Mouse (Mus musculus) CH12.LX (cell line): Measurements from ENCODE around the gene Mt3. TPM values are rescaled to one million over a fixed set of nuclear protein-coding genes. Genes with fewer than 3 reads are reported as not detected.

Source experiments
- DNase-seq: peaks from one replicate; pipeline ENCODE4 v3.0.0-alpha.2; 2013; ENCODE audit errors: extremely low read depth
- H3K27ac ChIP-seq: 2 replicates; pipeline ENCODE4 v1.5.1; 2012; ENCODE audit warnings: low read depth, mild to moderate bottlenecking, control low read depth, moderate library complexity; ENCODE audit not compliant: insufficient read depth
- H3K27me3 ChIP-seq: replicated peaks from 2 replicates; pipeline ENCODE3; 2012; ENCODE audit warnings: inconsistent platforms
- H3K36me3 ChIP-seq, 2 experiments: replicated peaks in 1 of 2; 2 replicates each; pipeline versions ENCODE3 to v1.6.1; 2012; ENCODE audit warnings: inconsistent platforms in 1 of 2, low read length in 1 of 2, mild to moderate bottlenecking in 1 of 2, mixed read lengths in 1 of 2, moderate library complexity in 1 of 2; ENCODE audit not compliant: control insufficient read depth in 1 of 2, insufficient read depth in 1 of 2
- H3K4me1 ChIP-seq, 2 experiments: 2 replicates each; pipeline ENCODE4 v1.6.1; 2012; ENCODE audit warnings: inconsistent platforms in 1 of 2, moderate library complexity in 1 of 2; ENCODE audit not compliant: insufficient read depth in 2 of 2, control insufficient read depth in 1 of 2
- H3K4me2 ChIP-seq: 2 replicates; pipeline ENCODE4 v1.6.1; 2012; ENCODE audit warnings: low read depth, mild to moderate bottlenecking, control low read depth; ENCODE audit not compliant: poor library complexity, insufficient read depth, severe bottlenecking
- H3K4me3 ChIP-seq, 3 experiments: fragments of 150-350 bp in 1 of 3; sonication (generic) in 1 of 3; replicated peaks in 1 of 3; 2 replicates each; pipeline versions ENCODE3 to v1.5.1; 2011 to 2012; ENCODE audit warnings: low read depth in 2 of 3, low read length in 2 of 3, mild to moderate bottlenecking in 2 of 3, moderate library complexity in 2 of 3, control low read depth in 1 of 3, improper control_type of control experiment in 1 of 3, inconsistent platforms in 1 of 3, mixed read lengths in 1 of 3; ENCODE audit not compliant: poor library complexity in 1 of 3
- H3K79me2 ChIP-seq: replicated peaks from 2 replicates; pipeline ENCODE4 v1.6.1; 2012; ENCODE audit warnings: mild to moderate bottlenecking, moderate library complexity; ENCODE audit not compliant: control insufficient read depth, poor library complexity, insufficient read depth, severe bottlenecking; ENCODE audit errors: extremely low read depth
- H3K9ac ChIP-seq: 2 replicates; pipeline ENCODE4 v1.6.1; 2012; ENCODE audit warnings: low read depth, mild to moderate bottlenecking, control low read depth, moderate library complexity; ENCODE audit not compliant: insufficient read depth
- H3K9me3 ChIP-seq: replicated peaks from 2 replicates; pipeline ENCODE3; 2012; ENCODE audit warnings: low read length, inconsistent platforms, mixed read lengths
- CHD2 ChIP-seq: IDR thresholded peaks from 2 replicates; pipeline ENCODE4 v1.6.1; 2011; ENCODE audit warnings: low read length, improper control_type of control experiment
- CTCF ChIP-seq, 2 experiments: IDR thresholded peaks in 1 of 2; conservative IDR thresholded peaks in 1 of 2; 2 replicates each; pipeline ENCODE4 v1.5.1; 2011 to 2012; ENCODE audit warnings: low read depth in 2 of 2, low read length in 2 of 2, improper control_type of control experiment in 1 of 2, inconsistent platforms in 1 of 2, mild to moderate bottlenecking in 1 of 2, moderate library complexity in 1 of 2
- EP300 ChIP-seq: IDR thresholded peaks from 2 replicates; pipeline ENCODE4 v1.6.1; 2011; ENCODE audit warnings: low read length, improper control_type of control experiment
- ETS1 ChIP-seq: conservative IDR thresholded peaks from 2 replicates; pipeline ENCODE4 v1.6.1; 2012; ENCODE audit warnings: low read depth, mild to moderate bottlenecking, inconsistent platforms, low read length, improper control_type of control experiment, moderate library complexity
- HCFC1 ChIP-seq: IDR thresholded peaks from 2 replicates; pipeline ENCODE4 v1.6.1; 2012; ENCODE audit warnings: low read depth, mild to moderate bottlenecking, inconsistent platforms, low read length, improper control_type of control experiment
- IRF4 ChIP-seq: IDR thresholded peaks from 2 replicates; pipeline ENCODE4 v1.6.1; 2014; ENCODE audit warnings: low read depth, mild to moderate bottlenecking, inconsistent platforms, low read length, improper control_type of control experiment
- JUND ChIP-seq: conservative IDR thresholded peaks from 2 replicates; pipeline ENCODE4 v1.6.1; 2011; ENCODE audit warnings: low read depth, low read length, improper control_type of control experiment
- KAT2A ChIP-seq: IDR thresholded peaks from 2 replicates; pipeline ENCODE4 v1.6.1; 2012; ENCODE audit warnings: low read length, improper control_type of control experiment, inconsistent platforms; ENCODE audit not compliant: insufficient replicate concordance
- MAFK ChIP-seq: IDR thresholded peaks from 2 replicates; pipeline ENCODE4 v1.6.1; 2011; ENCODE audit warnings: low read length, improper control_type of control experiment; ENCODE audit not compliant: insufficient replicate concordance
- MAX ChIP-seq: IDR thresholded peaks from 2 replicates; pipeline ENCODE4 v1.6.1; 2011; ENCODE audit warnings: low read length, improper control_type of control experiment
- MYC ChIP-seq: IDR thresholded peaks from 2 replicates; pipeline ENCODE4 v1.6.1; 2011; ENCODE audit warnings: low read depth, mild to moderate bottlenecking, improper control_type of control experiment, low read length
- RAD21 ChIP-seq: IDR thresholded peaks from 2 replicates; pipeline ENCODE4 v1.6.1; 2011; ENCODE audit warnings: low read depth, mild to moderate bottlenecking, low read length, improper control_type of control experiment, moderate library complexity
- SMC3 ChIP-seq: IDR thresholded peaks from 2 replicates; pipeline ENCODE4 v1.6.1; 2011; ENCODE audit warnings: low read depth, low read length, improper control_type of control experiment
- TBP ChIP-seq: conservative IDR thresholded peaks from 2 replicates; pipeline ENCODE4 v1.6.1; 2011; ENCODE audit warnings: low read depth, low read length, improper control_type of control experiment
- TCF12 ChIP-seq: IDR thresholded peaks from 2 replicates; pipeline ENCODE4 v1.6.1; 2014; ENCODE audit warnings: low read depth, mild to moderate bottlenecking, inconsistent platforms, low read length, improper control_type of control experiment
- USF1 ChIP-seq: IDR thresholded peaks from 2 replicates; pipeline ENCODE4 v1.6.1; 2014; ENCODE audit warnings: low read depth, mild to moderate bottlenecking, inconsistent platforms, low read length, improper control_type of control experiment
- ZKSCAN1 ChIP-seq: IDR thresholded peaks from 2 replicates; pipeline ENCODE4 v1.6.1; 2012; ENCODE audit warnings: low read depth, inconsistent platforms, low read length, improper control_type of control experiment, borderline replicate concordance
- dilution Hi-C: fragments of 300-500 bp; cut with MboI; formaldehyde crosslinking; loops from 2 replicates; pipeline ENCODE4 v1.14.3; 2020; ENCODE audit warnings: low sequenced_read_pairs; ENCODE audit not compliant: extremely low pct_unique_long_range_greater_than_20kb, extremely low pct_ligation_motif_present
- in situ Hi-C: fragments of 300-500 bp; cut with MboI; formaldehyde crosslinking; loops from 3 replicates; pipeline ENCODE4 v1.14.3; 2019; ENCODE audit warnings: low sequenced_read_pairs, low pct_ligation_motif_present, low pct_unique_long_range_greater_than_20kb, mixed read lengths
- polyA plus RNA-seq: library from polyadenylated mRNA; unstranded; fragments of >175 nt; gene quantifications from 2 replicates; pipeline ENCODE4 v1.2.1, GENCODE M21; 2012; ENCODE audit warnings: low read depth; ENCODE audit not compliant: insufficient read length
- total RNA-seq, 2 experiments: library from RNA; depleted of rRNA; stranded (reverse); fragments of 300-350 nt in 1 of 2; fragments of >200 nt in 1 of 2; gene quantifications; 2 replicates each; pipeline ENCODE4 v1.2.3; 2012 to 2014

Mt3 gene
- total and polyA plus RNA-seq, 3 experiments = 1.9 to 20.6 TPM; not detected in 1

DNA sequence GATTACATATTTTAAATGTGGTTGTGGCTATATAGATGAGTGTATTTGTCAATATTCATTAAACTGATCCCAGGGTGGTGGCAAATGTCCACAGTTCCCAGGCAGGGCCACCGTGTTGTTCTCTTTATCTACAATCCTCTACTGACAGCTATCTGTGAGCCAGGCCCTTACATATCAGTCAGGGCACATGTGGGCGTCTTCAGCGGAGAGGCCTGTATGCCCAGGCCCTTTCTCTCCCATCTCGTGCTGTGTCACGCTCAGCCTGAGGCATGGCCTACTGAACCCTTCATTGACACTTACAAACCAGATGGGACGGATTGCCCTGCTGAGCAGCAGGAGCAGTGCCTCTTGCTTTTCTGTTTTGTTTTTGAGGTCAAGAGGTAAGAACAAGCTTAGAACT, 43.0 kb upstream of the Mt3 start:
- Histone ChIP-seq H3K79me2 (no peaks in the 10 kb centered on the region), H3K9me3 (no peaks in the 10 kb centered on the region), H3K36me3 (no peaks in the 10 kb centered on the region), H3K27ac (no peak overlapping the region), H3K4me3 (no peak overlapping the region), H3K4me2 (no peak overlapping the region), H3K27me3 (peaks cover 1% of the 10 kb centered on the region), H3K4me1 (peaks cover 0 to 16% of the 10 kb centered on the region in 2 experiments; a peak in 2 of 4 replicates), H3K9ac (no peak overlapping the region)
- DNase-seq = no peak
- dilution Hi-C loops = no loop called here
- TF ChIP-seq TBP (no peak), MAX (no peak)
- in situ Hi-C loops = no loop called here

DNA sequence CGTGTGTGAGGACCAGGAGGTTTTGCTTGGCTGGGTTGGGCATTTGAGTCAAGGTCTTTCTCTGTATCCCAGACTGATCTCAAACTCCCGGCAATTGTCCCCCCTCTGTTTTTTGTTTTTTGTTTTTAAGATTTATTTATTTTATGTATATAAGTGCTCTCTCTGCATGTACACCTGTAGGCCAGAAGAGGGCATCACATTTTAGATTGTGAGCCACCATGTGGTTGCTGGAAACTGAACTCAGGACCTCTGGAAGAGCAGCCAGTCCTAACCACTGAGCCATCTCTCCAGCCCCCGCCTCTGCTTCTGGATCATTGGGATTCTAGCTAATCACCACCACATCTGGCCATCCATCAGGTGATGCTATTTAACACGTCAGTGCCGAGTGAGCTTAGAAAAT, 42.6 kb upstream of the Mt3 start:
- Histone ChIP-seq H3K36me3 (no peaks in the 10 kb centered on the region), H3K27ac (no peak overlapping the region), H3K4me3 (no peak overlapping the region), H3K27me3 (no peaks in the 10 kb centered on the region), H3K4me1 (peaks cover 0 to 16% of the 10 kb centered on the region in 2 experiments; a peak in 2 of 4 replicates), H3K79me2 (no peaks in the 10 kb centered on the region), H3K9me3 (no peaks in the 10 kb centered on the region), H3K4me2 (no peak overlapping the region), H3K9ac (no peak overlapping the region)
- dilution Hi-C loops = no loop called here
- no peak for DNase-seq
- in situ Hi-C loops = no loop called here
- TF ChIP-seq MYC = peak; percentile 70; the same call in 1 of the 2 replicates
- TF ChIP-seq TCF12 = no peak
- TF ChIP-seq MAX = no peak
- no peak for TF ChIP-seq HCFC1
- TF ChIP-seq RAD21 = peak; percentile 20
- TF ChIP-seq EP300 = no peak
- TF ChIP-seq KAT2A = no peak
- TF ChIP-seq MAFK = no peak
- peak; percentile 51 for TF ChIP-seq SMC3
- peak in 1 of 2 experiments; percentile 60; a peak in 2 of 4 replicates for TF ChIP-seq CTCF (conservative IDR thresholded peaks at IDR 0.05 in 1 of 2, IDR thresholded peaks at IDR 0.05 in 1 of 2; ENCODE audit: low read depth in 2 of 2, low read length in 2 of 2)

DNA sequence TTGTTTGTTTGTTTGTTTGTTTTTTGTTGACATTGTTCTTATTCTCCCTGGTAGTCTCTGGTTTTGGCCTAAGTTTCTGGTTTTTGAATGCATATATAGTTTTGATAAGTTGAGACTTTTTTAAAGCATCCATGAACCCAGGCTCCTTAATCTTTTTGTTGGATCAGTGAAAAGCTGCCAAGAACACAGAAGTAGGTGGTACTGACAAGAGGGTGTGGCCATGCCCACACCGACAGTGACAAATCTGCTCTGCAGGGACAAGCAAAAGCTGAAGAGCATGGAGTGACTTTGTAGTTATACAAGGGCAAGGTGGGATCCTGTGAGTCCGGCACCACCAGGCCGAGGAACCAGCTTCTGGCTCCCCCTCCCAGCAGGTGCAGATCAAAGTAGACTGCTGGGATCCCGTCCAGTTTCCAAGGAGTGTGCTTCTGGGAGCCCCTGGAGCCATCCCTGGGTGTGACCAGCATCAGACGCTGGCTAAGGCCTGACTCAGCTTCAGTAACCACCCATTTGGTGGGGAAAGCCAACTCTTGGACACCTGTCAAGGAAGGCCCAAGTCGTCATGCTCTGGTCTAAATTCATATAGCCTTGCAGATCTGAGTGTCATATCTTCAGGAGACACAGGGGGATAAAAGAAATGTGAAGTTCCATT, 41.8 kb upstream of the Mt3 start:
- peaks cover 0 to 16% of the 10 kb centered on the region in 2 experiments; a peak in 2 of 4 replicates for H3K4me1 ChIP-seq
- no peak for DNase-seq
- H3K79me2 ChIP-seq = no peaks in the 10 kb centered on the region
- no peak overlapping the region for H3K4me3 ChIP-seq
- no peak for TF ChIP-seq USF1
- TF ChIP-seq ETS1 = no peak
- no peak for TF ChIP-seq JUND
- no peak for TF ChIP-seq ZKSCAN1
- no peak for TF ChIP-seq IRF4
- no peak for TF ChIP-seq MAFK
- TF ChIP-seq TBP = no peak
- no peak for TF ChIP-seq RAD21
- TF ChIP-seq CHD2 = no peak
- dilution Hi-C loops (no loop called here), in situ Hi-C loops (no loop called here)
- H3K9ac ChIP-seq = no peak overlapping the region
- no peaks in the 10 kb centered on the region for H3K27me3 ChIP-seq
- no peaks in the 10 kb centered on the region for H3K36me3 ChIP-seq
- no peak overlapping the region for H3K27ac ChIP-seq
- no peaks in the 10 kb centered on the region for H3K9me3 ChIP-seq
- no peak overlapping the region for H3K4me2 ChIP-seq
